ENCODE assay signal across 37 mouse cellular contexts in the genomic region with DNA sequence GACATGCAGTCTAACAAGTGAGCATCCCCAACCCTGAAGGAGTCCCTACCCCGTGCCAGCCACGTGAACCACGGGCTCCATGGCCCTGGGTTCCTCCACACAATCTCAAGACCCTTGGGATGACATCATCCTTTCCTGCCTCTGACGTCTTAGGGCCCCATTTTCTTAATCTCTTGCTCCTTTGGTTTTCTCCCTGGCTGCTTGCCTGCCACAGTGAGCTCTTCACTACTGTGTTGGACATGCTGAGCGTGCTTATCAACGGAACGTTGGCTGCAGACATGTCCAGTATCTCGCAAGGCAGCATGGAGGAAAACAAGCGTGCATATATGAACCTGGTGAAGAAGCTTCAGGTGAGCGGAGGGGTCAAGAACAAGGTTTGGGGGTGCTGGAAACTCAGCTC. TPM values are rescaled to one million over a fixed set of nuclear protein-coding genes. Genes with fewer than 3 reads are reported as not detected.
DNase-seq lines count a peak whose midpoint lies in the region; ATAC-seq and TF ChIP-seq lines count a peak whose summit lies in the region.
"Had no signal": no experiment of that assay in that cellular context is flagged by ENCODE, and none has a peak within 500 bp of the region (broad histone marks: within the 10 kb centered on the region; RNA-seq: fewer than 3 reads in every experiment).

No protein-coding gene starts in this region.

- peaks cover 3% of the 10 kb centered on the region; the same call in 1 of the 2 replicates for H3K4me1 ChIP-seq in heart, embryonic 11.5 days (ENCODE audit: control insufficient read depth, insufficient read depth, low read length)
- H3K4me1 ChIP-seq in bone marrow, adult 2 months (ENCODE audit: control insufficient read depth, insufficient read depth, low read length), result no peaks in the 10 kb centered on the region; the same call in 1 of the 2 replicates
- peaks cover 8% of the 10 kb centered on the region; the same call in 1 of the 2 replicates for H3K4me1 ChIP-seq in liver, embryonic 11.5 days (replicated peaks; ENCODE audit: control insufficient read depth, insufficient read depth, low read length)
- peaks cover 41% of the 10 kb centered on the region for H3K4me1 ChIP-seq in liver, embryonic 16.5 days (ENCODE audit: control insufficient read depth, low read depth, low read length)
- H3K4me1 ChIP-seq: heart, embryonic 15.5 days; hindbrain, embryonic 13.5 days; limb, embryonic 10.5 days; limb, embryonic 15.5 days; lung, embryonic 15.5 days; midbrain, embryonic 12.5 days; neural tube, embryonic 13.5 days had no signal

- TF ChIP-seq CTCF in bone marrow, adult 2 months (IDR thresholded peaks at IDR 0.05; ENCODE audit: control insufficient read depth, insufficient read depth, low read length), result no peak

- H3K9ac ChIP-seq in heart, embryonic 11.5 days (ENCODE audit: low read depth, low read length), result no peak overlapping the region
- H3K9ac ChIP-seq in liver, embryonic 11.5 days (ENCODE audit: low read depth, low read length), result no peak overlapping the region
- 0 out of 2 replicates have a peak overlapping the region, but pooled peaks have one; percentile 26 for H3K9ac ChIP-seq in liver, embryonic 16.5 days (ENCODE audit: low read depth, low read length)
- H3K9ac ChIP-seq: heart, embryonic 15.5 days; hindbrain, embryonic 13.5 days; limb, embryonic 15.5 days; lung, embryonic 15.5 days; midbrain, embryonic 12.5 days; neural tube, embryonic 13.5 days had no signal

- WGBS in heart, embryonic 11.5 days (ENCODE audit: insufficient replicate concordance), result 75% methylated on average over 10 of the region's 10 CpGs
- 65% methylated on average over 10 of the region's 10 CpGs for WGBS in bone marrow, adult 2 months
- 72% methylated on average over 10 of the region's 10 CpGs for WGBS in liver, embryonic 11.5 days
- 55% methylated on average over 10 of the region's 10 CpGs for WGBS in liver, embryonic 16.5 days (ENCODE audit: insufficient replicate concordance)

- H3K4me2 ChIP-seq in heart, embryonic 11.5 days, result no peak overlapping the region
- H3K4me2 ChIP-seq in liver, embryonic 11.5 days, result no peak overlapping the region
- no peak overlapping the region; the same call in 1 of the 2 replicates for H3K4me2 ChIP-seq in liver, embryonic 16.5 days (ENCODE audit: low read depth, low read length)
- H3K4me2 ChIP-seq: heart, embryonic 15.5 days; hindbrain, embryonic 13.5 days; limb, embryonic 15.5 days; lung, embryonic 15.5 days; midbrain, embryonic 12.5 days; neural tube, embryonic 13.5 days had no signal

- ATAC-seq in heart, embryonic 11.5 days (replicated peaks; ENCODE audit: insufficient number of reproducible peaks, low FRiP score, low TSS enrichment), result 0 out of 2 replicates have a peak, but pooled peaks have one; percentile 47
- ATAC-seq in liver, embryonic 11.5 days (replicated peaks; ENCODE audit: low FRiP score), result peak; percentile 42
- ATAC-seq in liver, embryonic 16.5 days (ENCODE audit: low read depth), result peak; percentile 35
- ATAC-seq: activated CD4-positive, CD25-positive, alpha-beta regulatory T cell, adult 4 months; forebrain, embryonic 16.5 days; intestine, embryonic 16.5 days had no signal

- DNase-seq in heart, postnatal 10 days, result no peak
- DNase-seq in liver, embryonic 11.5 days (ENCODE audit: low spot score), result no peak
- no peak for DNase-seq in gastrocnemius, postnatal 14 days
- DNase-seq in adrenal gland, adult 2 months, result no peak
- no peak for DNase-seq in MN1 (ENCODE audit: low spot score)
- DNase-seq: adrenal gland, adult 8-10 months; cerebellum, adult 8-10 months; cerebellum, postnatal 36 days; gastrocnemius, adult 2 months; heart, postnatal 36 days; kidney, adult 8-10 months; retina, postnatal 1 day; thymus, adult 18-20 months; thymus, postnatal 25 days had no signal

- no peak for TF ChIP-seq POLR2A in bone marrow, adult 2 months (IDR thresholded peaks at IDR 0.05; ENCODE audit: borderline replicate concordance, control insufficient read depth, low read depth, low read length)

- H3K27ac ChIP-seq in heart, embryonic 11.5 days (ENCODE audit: low read depth, low read length), result no peak overlapping the region
- peak overlapping the region; percentile 32 for H3K27ac ChIP-seq in bone marrow, adult 2 months (ENCODE audit: control insufficient read depth, insufficient read depth, low read depth, low read length, poor library complexity)
- H3K27ac ChIP-seq in liver, embryonic 11.5 days (ENCODE audit: low read depth, low read length), result peak overlapping the region; percentile 25; the same call in 1 of the 2 replicates
- peak overlapping the region; percentile 42 for H3K27ac ChIP-seq in liver, embryonic 16.5 days (ENCODE audit: low read length)
- H3K27ac ChIP-seq: gastrocnemius, adult 2 months; heart, embryonic 15.5 days; hindbrain, embryonic 13.5 days; kidney, postnatal 0 days; limb, embryonic 10.5 days; limb, embryonic 15.5 days; lung, embryonic 15.5 days; midbrain, embryonic 12.5 days; neural tube, embryonic 13.5 days; stomach, postnatal 0 days had no signal

- H3K27me3 ChIP-seq in heart, embryonic 11.5 days (ENCODE audit: control insufficient read depth, insufficient read depth, low read length), result no peaks in the 10 kb centered on the region
- no peaks in the 10 kb centered on the region; the same call in 1 of the 2 replicates for H3K27me3 ChIP-seq in liver, embryonic 11.5 days (replicated peaks; ENCODE audit: control insufficient read depth, insufficient read depth, low read length)
- no peaks in the 10 kb centered on the region; the same call in 1 of the 2 replicates for H3K27me3 ChIP-seq in liver, embryonic 16.5 days (ENCODE audit: control insufficient read depth, insufficient read depth, low read depth, low read length)
- H3K27me3 ChIP-seq: heart, embryonic 15.5 days; hindbrain, embryonic 13.5 days; lung, embryonic 15.5 days; midbrain, embryonic 12.5 days had no signal

- intact Hi-C loops in heart, postnatal 10 days (cut with DNase I), result no loop called here
- intact Hi-C loops in gastrocnemius, postnatal 14 days (cut with DNase I; ENCODE audit: low total_unique reads), result no loop called here

- H3K4me3 ChIP-seq in heart, embryonic 11.5 days (ENCODE audit: low read depth, low read length), result no peak overlapping the region
- peak overlapping the region; percentile 32 for H3K4me3 ChIP-seq in bone marrow, adult 2 months (replicated peaks; ENCODE audit: control insufficient read depth, low read depth, low read length)
- no peak overlapping the region for H3K4me3 ChIP-seq in liver, embryonic 11.5 days (ENCODE audit: low read depth, low read length)
- H3K4me3 ChIP-seq in liver, embryonic 16.5 days (ENCODE audit: low read depth, low read length), result no peak overlapping the region
- H3K4me3 ChIP-seq: gastrocnemius, adult 2 months; heart, embryonic 15.5 days; hindbrain, embryonic 13.5 days; limb, embryonic 10.5 days; limb, embryonic 15.5 days; lung, embryonic 15.5 days; midbrain, embryonic 12.5 days; neural tube, embryonic 13.5 days had no signal

- H3K36me3 ChIP-seq in heart, embryonic 11.5 days (ENCODE audit: control insufficient read depth, insufficient read depth, low read length), result peaks cover 3% of the 10 kb centered on the region
- peaks cover 32% of the 10 kb centered on the region for H3K36me3 ChIP-seq in liver, embryonic 11.5 days (ENCODE audit: control insufficient read depth, insufficient read depth, low read length)
- H3K36me3 ChIP-seq in liver, embryonic 16.5 days (ENCODE audit: control insufficient read depth, insufficient read depth), result peaks cover 39% of the 10 kb centered on the region

- no peaks in the 10 kb centered on the region for H3K9me3 ChIP-seq in heart, embryonic 11.5 days (replicated peaks; ENCODE audit: control insufficient read depth, low read length)
- H3K9me3 ChIP-seq in liver, embryonic 11.5 days (ENCODE audit: control insufficient read depth, low read length), result no peaks in the 10 kb centered on the region
- H3K9me3 ChIP-seq in liver, embryonic 16.5 days (replicated peaks; ENCODE audit: control insufficient read depth, low read length), result no peaks in the 10 kb centered on the region
- H3K9me3 ChIP-seq: heart, embryonic 15.5 days; hindbrain, embryonic 13.5 days; limb, embryonic 10.5 days; limb, embryonic 15.5 days; lung, embryonic 15.5 days; midbrain, embryonic 12.5 days; neural tube, embryonic 13.5 days had no signal

RNA-seq across cellular contexts. Expression of a gene that starts 8.9 kb away (rescaled TPM):
- polyA plus RNA-seq in heart, embryonic 11.5 days (2014; fragmentation: Nextera tagmentation; extraction: Ambion mirVana), result 2.3 and 3.6 TPM in 2 replicates
- total RNA-seq in heart, postnatal 10 days (2021), result under 1 TPM; 0.77 to 0.86 TPM
- 2.1 TPM in 1 of 2 replicates, not detected in the other for polyA plus RNA-seq in bone marrow, adult 2 months (2011; ENCODE audit: insufficient read depth, insufficient read length, low replicate concordance, missing spikeins)
- 0.51 and 0.59 TPM in 2 replicates for polyA plus RNA-seq in liver, embryonic 11.5 days (2014; fragmentation: Nextera tagmentation; extraction: Ambion mirVana)
- 0.06 and 0.11 TPM in 2 replicates for polyA plus RNA-seq in liver, embryonic 16.5 days (2015; fragmentation: Nextera tagmentation; extraction: Ambion mirVana)
- total RNA-seq in gastrocnemius, postnatal 14 days (2021), result under 1 TPM; 0.18 to 0.66 TPM
- total RNA-seq in adrenal gland, adult 2 months (2021), result 10 to 100 TPM in 1 of 2 experiments, 1 to 10 TPM in 1; 5.2 to 28.2 TPM
- 2.8 and 3.9 TPM in 2 replicates for polyA plus RNA-seq in adrenal gland, adult 2 months (2012; rRNA removed)

RNA-seq across cellular contexts. Expression of a gene that starts 16.3 kb away (rescaled TPM):
- 32.0 and 35.9 TPM in 2 replicates for polyA plus RNA-seq in heart, embryonic 11.5 days (2014; fragmentation: Nextera tagmentation; extraction: Ambion mirVana)
- 10 to 100 TPM; 26.8 to 29.4 TPM for total RNA-seq in heart, postnatal 10 days (2021)
- 122 and 196 TPM in 2 replicates for polyA plus RNA-seq in bone marrow, adult 2 months (2011; ENCODE audit: insufficient read depth, insufficient read length, low replicate concordance, missing spikeins)
- polyA plus RNA-seq in liver, embryonic 11.5 days (2014; fragmentation: Nextera tagmentation; extraction: Ambion mirVana), result 36.5 and 41.1 TPM in 2 replicates
- 21.6 and 25.5 TPM in 2 replicates for polyA plus RNA-seq in liver, embryonic 16.5 days (2015; fragmentation: Nextera tagmentation; extraction: Ambion mirVana)
- total RNA-seq in gastrocnemius, postnatal 14 days (2021), result 10 to 100 TPM; 15.0 to 19.7 TPM
- 10 to 100 TPM; 30.2 to 36.4 TPM for total RNA-seq in adrenal gland, adult 2 months (2021)
- polyA plus RNA-seq in adrenal gland, adult 2 months (2012; rRNA removed), result 132 and 157 TPM in 2 replicates

RNA-seq across cellular contexts. Expression of a gene that starts 21.3 kb away (rescaled TPM):
- polyA plus RNA-seq in heart, embryonic 11.5 days (2014; fragmentation: Nextera tagmentation; extraction: Ambion mirVana), result not detected in 2 replicates
- total RNA-seq in heart, postnatal 10 days (2021), result not detected
- not detected in 2 replicates for polyA plus RNA-seq in bone marrow, adult 2 months (2011; ENCODE audit: insufficient read depth, insufficient read length, low replicate concordance, missing spikeins)
- polyA plus RNA-seq in liver, embryonic 11.5 days (2014; fragmentation: Nextera tagmentation; extraction: Ambion mirVana), result not detected in 2 replicates
- polyA plus RNA-seq in liver, embryonic 16.5 days (2015; fragmentation: Nextera tagmentation; extraction: Ambion mirVana), result not detected in 2 replicates
- total RNA-seq in gastrocnemius, postnatal 14 days (2021), result not detected
- total RNA-seq in adrenal gland, adult 2 months (2021), result not detected
- polyA plus RNA-seq in adrenal gland, adult 2 months (2012; rRNA removed), result not detected in 2 replicates
- total RNA-seq: adrenal gland, postnatal 4 days; gastrocnemius, adult 2 months; gastrocnemius, postnatal 4 days; heart, adult 8-10 months; heart, postnatal 36 days; left cerebral cortex, postnatal 10 days; megakaryocyte, adult 5-6 weeks had no signal
- polyA plus RNA-seq: activated CD4-positive, CD25-positive, alpha-beta regulatory T cell, adult 4 months; embryonic facial prominence, embryonic 11.5 days; forebrain, embryonic 11.5 days; forebrain, embryonic 16.5 days; heart, embryonic 15.5 days; hindbrain, embryonic 13.5 days; intestine, embryonic 16.5 days; kidney, postnatal 0 days; large intestine, adult 2 months; limb, embryonic 10.5 days; limb, embryonic 15.5 days; lung, embryonic 15.5 days; midbrain, embryonic 12.5 days; neural tube, embryonic 13.5 days; stomach, postnatal 0 days had no signal

RNA-seq across cellular contexts. Expression of a gene that starts 22.1 kb away (rescaled TPM):
- polyA plus RNA-seq in heart, embryonic 11.5 days (2014; fragmentation: Nextera tagmentation; extraction: Ambion mirVana), result 12.2 and 14.4 TPM in 2 replicates
- 10 to 100 TPM; 16.8 to 21.4 TPM for total RNA-seq in heart, postnatal 10 days (2021)
- polyA plus RNA-seq in bone marrow, adult 2 months (2011; ENCODE audit: insufficient read depth, insufficient read length, low replicate concordance, missing spikeins), result 12.4 and 32.4 TPM in 2 replicates
- polyA plus RNA-seq in liver, embryonic 11.5 days (2014; fragmentation: Nextera tagmentation; extraction: Ambion mirVana), result 16.9 and 19.8 TPM in 2 replicates
- 7.3 and 8.2 TPM in 2 replicates for polyA plus RNA-seq in liver, embryonic 16.5 days (2015; fragmentation: Nextera tagmentation; extraction: Ambion mirVana)
- 1 to 10 TPM; 5.2 to 7.1 TPM for total RNA-seq in gastrocnemius, postnatal 14 days (2021)
- 1 to 10 TPM; 5.9 to 8.4 TPM for total RNA-seq in adrenal gland, adult 2 months (2021)
- polyA plus RNA-seq in adrenal gland, adult 2 months (2012; rRNA removed), result 3.7 TPM in 2 replicates

RNA-seq across cellular contexts. Expression of a gene that starts 26.3 kb away (rescaled TPM):
- not detected in 2 replicates for polyA plus RNA-seq in heart, embryonic 11.5 days (2014; fragmentation: Nextera tagmentation; extraction: Ambion mirVana)
- total RNA-seq in heart, postnatal 10 days (2021), result under 1 TPM; 0.36 to 0.62 TPM
- polyA plus RNA-seq in bone marrow, adult 2 months (2011; ENCODE audit: insufficient read depth, insufficient read length, low replicate concordance, missing spikeins), result not detected in 2 replicates
- not detected in 2 replicates for polyA plus RNA-seq in liver, embryonic 11.5 days (2014; fragmentation: Nextera tagmentation; extraction: Ambion mirVana)
- polyA plus RNA-seq in liver, embryonic 16.5 days (2015; fragmentation: Nextera tagmentation; extraction: Ambion mirVana), result not detected in 2 replicates
- not detected for total RNA-seq in gastrocnemius, postnatal 14 days (2021)
- total RNA-seq in adrenal gland, adult 2 months (2021), result not detected
- not detected in 2 replicates for polyA plus RNA-seq in adrenal gland, adult 2 months (2012; rRNA removed)
- total RNA-seq: adrenal gland, adult 8-10 months; gastrocnemius, adult 2 months; heart, adult 8-10 months; heart, postnatal 36 days; left cerebral cortex, postnatal 10 days; megakaryocyte, adult 5-6 weeks had no signal
- polyA plus RNA-seq: embryonic facial prominence, embryonic 11.5 days; forebrain, embryonic 11.5 days; forebrain, embryonic 16.5 days; heart, embryonic 15.5 days; hindbrain, embryonic 13.5 days; intestine, embryonic 16.5 days; kidney, postnatal 0 days; large intestine, adult 2 months; limb, embryonic 10.5 days; limb, embryonic 15.5 days; lung, embryonic 15.5 days; midbrain, embryonic 12.5 days; neural tube, embryonic 13.5 days; stomach, postnatal 0 days had no signal
